Mouse (Mus musculus) activated CD4-positive, CD25-positive, alpha-beta regulatory T cell, adult 4 months (primary cell): ENCODE measurements around the gene Tmprss11a. TPM values are rescaled to one million over a fixed set of nuclear protein-coding genes. Genes with fewer than 3 reads are reported as not detected.

Experiments used
- ATAC-seq: one replicate; pipeline ENCODE4 v1.8.0; 2017
- polyA plus RNA-seq, 2 experiments: library from polyadenylated mRNA; unstranded; fragments of 100-300 nt; shearing (Covaris generic); gene quantifications; one replicate each; pipeline ENCODE4 v1.2.1; 2017

Tmprss11a gene
- under 1 TPM in 1 of 2 experiments, not detected in 1; 0.44 TPM for polyA plus RNA-seq

DNA sequence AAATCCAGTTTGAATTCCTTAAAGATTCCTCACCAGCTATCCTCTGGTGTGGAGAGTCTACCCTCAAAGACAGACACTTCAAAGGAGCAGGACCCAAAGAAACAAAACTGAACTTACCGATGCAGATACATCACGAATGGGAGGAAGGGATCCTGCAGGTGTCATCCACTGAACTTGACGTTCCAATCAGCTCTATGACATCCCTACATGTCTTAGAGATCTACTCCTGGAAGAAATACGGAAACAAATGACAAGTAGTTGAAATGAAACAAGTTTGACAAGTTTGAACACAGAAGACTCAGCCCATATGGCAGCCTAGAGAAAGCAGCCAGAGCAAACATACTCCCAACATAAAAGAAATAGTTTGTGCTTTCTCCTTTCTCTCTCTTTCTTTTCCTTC lies at the start of gene Tmprss11a:
TSS of gene Tmprss11a (minus strand) at position 101 of the 400 bp plus-strand sequence.
- no peak for ATAC-seq

DNA sequence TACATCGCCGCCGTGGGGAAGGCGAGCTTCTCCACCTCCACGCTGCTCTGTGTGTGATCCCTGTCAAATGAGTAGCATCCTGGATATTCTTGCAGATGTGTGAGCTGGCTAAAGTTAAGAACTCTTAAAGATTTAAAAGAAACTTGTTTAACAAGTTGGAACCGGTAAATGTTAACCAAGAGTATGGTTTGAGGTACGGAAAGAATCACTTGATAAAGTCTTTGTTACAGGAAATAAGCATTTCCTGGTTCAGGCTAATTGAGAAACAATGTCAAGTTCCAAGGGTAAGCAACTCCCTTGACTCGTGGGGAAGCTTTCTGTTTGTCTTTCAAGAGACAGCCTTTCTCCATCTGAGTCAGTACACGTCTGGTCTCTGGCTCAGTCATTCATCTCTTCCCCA lies 49.7 kb upstream of the Tmprss11a start, which contains the start of gene Tmprss11g:
TSS of gene Tmprss11g (minus strand) at position 101 of the 400 bp plus-strand sequence.
- no peak for ATAC-seq

DNA sequence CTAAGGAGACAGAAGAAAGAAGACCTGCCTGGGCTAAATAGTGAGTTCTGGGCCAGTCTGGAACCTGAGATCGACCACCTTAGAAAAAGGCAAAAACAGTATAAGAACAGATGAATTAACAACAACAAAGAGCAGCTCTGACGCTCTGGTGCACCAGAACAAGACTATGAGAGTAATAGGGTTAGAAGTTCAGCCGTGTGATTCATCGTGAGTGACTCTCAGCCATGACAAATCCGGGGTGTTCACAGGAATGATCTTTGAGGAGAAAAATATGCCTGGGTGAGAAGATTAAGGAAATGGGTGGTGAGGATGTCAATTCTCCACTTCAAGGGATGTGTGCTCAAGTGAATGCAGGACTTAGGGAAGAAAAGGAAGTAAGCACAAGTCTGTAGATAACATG lies 42.7 kb upstream of the Tmprss11a start:
- ATAC-seq, result no peak

- no peak for ATAC-seq
Observed at GRCm38 (mm10) chr5:86493453-86493852, 24.7 kb upstream of the Tmprss11a start.

GRCm38 (mm10) chr5:86482562-86482961 lies 13.8 kb upstream of the Tmprss11a start:
- ATAC-seq, result no peak

GRCm38 (mm10) chr5:86482031-86482430 lies 13.2 kb upstream of the Tmprss11a start:
- no peak for ATAC-seq

GRCm38 (mm10) chr5:86473859-86474258 lies 5.1 kb upstream of the Tmprss11a start:
- ATAC-seq, result no peak

DNA sequence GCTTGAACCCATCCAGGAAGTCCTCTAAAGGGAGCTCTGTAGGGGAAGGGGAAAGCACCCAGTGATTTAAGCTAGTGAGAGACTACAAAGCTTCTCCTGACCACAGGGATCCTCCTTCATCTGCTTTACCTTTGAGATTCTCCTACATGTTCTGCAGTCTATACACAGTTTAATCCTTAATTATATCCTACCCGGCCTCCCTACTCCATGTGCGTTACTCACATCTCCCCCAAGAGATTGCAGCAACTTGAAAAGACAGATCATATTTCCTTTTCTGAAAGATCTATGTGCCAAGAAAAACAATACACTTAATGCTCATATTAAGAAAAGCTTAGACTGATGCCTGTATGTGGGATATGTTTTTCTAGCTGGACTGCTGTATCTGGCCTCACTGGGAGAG lies 29.5 kb downstream of the Tmprss11a start:
- no peak for ATAC-seq

GRCm38 (mm10) chr5:86438548-86438947 lies 30.2 kb downstream of the Tmprss11a start:
- no peak for ATAC-seq

DNA sequence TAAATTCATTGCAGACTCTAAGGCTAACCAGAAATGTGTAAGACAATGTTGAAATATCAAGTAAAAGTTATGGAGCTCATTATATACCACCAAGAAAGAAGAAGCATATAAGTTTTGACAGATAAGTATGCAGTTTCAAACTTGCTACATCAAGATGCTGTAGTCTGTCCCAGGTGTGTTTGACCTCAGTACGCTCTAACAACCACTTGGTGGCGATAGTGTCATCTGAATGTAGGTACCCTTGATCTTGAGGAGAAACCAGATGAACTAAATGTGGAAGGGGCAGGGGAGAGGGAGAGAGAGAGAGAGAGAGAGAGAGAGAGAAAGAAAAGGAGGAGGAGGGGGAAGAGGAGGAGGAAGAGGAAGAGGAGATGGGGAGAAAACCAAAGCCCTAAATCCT lies 36.1 kb downstream of the Tmprss11a start:
- peak; percentile 65 for ATAC-seq

GRCm38 (mm10) chr5:86431096-86431495 lies 37.7 kb downstream of the Tmprss11a start:
- ATAC-seq, result no peak

GRCm38 (mm10) chr5:86421323-86422028 lies 47.3 kb downstream of the Tmprss11a start:
- no peak for ATAC-seq

GRCm38 (mm10) chr5:86419494-86419893 lies 49.3 kb downstream of the Tmprss11a start:
- ATAC-seq, result no peak

DNA sequence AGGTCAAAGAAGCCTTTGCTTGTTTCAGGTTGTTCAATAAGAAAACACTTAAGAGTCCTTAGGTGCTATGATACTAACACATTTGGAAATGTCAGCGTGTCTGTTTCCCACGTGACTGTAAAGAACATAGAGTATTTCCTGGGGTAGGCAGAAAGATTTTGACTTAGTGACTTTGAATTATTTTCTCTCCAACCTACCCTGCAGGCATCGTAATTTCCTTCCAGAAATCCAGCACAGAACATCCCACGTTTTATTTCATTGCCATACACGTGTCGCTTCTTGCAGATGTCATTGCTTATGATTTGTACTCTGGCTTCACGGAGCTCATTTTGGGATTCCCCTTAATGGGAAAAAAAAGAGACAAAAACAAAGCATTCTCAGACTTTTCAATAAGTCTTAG lies 54.5 kb downstream of the Tmprss11a start:
- no peak for ATAC-seq

- ATAC-seq, result no peak
Observed at GRCm38 (mm10) chr5:86410815-86411214, 58.0 kb downstream of the Tmprss11a start.

GRCm38 (mm10) chr5:86407941-86408340 lies 60.8 kb downstream of the Tmprss11a start:
- no peak for ATAC-seq

- ATAC-seq, result no peak
Observed at GRCm38 (mm10) chr5:86407191-86407590, 61.6 kb downstream of the Tmprss11a start.

DNA sequence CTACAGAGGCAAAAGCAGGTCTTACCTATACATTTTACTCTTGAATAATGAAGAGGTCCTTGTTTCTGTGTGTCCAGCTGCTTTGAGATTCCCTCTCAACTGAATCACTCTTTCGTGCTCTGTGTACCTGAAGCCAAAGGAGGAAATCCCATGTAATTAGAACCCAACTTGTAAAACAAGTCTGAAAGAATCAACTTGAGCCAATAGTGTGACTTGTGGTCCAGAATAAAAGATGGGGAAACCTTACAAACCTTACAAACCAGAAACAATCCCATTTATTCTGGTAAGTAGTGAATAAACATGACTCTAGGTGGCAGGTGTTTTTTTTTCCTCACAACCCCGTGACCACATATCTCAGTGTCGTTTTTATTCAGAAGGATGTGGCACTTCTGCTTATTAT lies 95.5 kb downstream of the Tmprss11a start, which contains the start of gene Tmprss11d:
TSS of gene Tmprss11d (minus strand) at position 101 of the 400 bp plus-strand sequence.
- no peak for ATAC-seq

Other genes starting within 250 kb of the Tmprss11a start
- gene Tmprss11c, start 179.7 kb downstream of the Tmprss11a start, polyA plus RNA-seq, result not detected
- under 1 TPM in 1 of 2 experiments, not detected in 1; 0.20 TPM for gene Tmprss11d, start 95.6 kb downstream of the Tmprss11a start, polyA plus RNA-seq
- gene Tmprss11g, start 49.6 kb upstream of the Tmprss11a start, polyA plus RNA-seq, result not detected
- not detected for gene Tmprss11f, start 163.4 kb upstream of the Tmprss11a start, polyA plus RNA-seq
- gene Tmprss11b, start 207.4 kb upstream of the Tmprss11a start, polyA plus RNA-seq, result not detected